Mouse (Mus musculus) left cerebral cortex, adult 2 months (tissue): ENCODE measurements around the gene Vmn2r105. TPM values are rescaled to one million over a fixed set of nuclear protein-coding genes. Genes with fewer than 3 reads are reported as not detected.

ENCODE experiments used
- DNase-seq, 2 experiments: peaks; one replicate each; pipeline ENCODE4 v3.0.0; 2021 to 2022; ENCODE audit warnings: low spot score in 2 of 2, mixed read lengths in 1 of 2; ENCODE audit errors: extremely low spot score in 1 of 2
- H3K27ac ChIP-seq: fragments of 200-600 bp; 2 replicates; pipeline ENCODE4 v1.8.1; 2022
- H3K4me3 ChIP-seq: fragments of 200-600 bp; 2 replicates; pipeline ENCODE4 v1.8.1; 2022
- CTCF ChIP-seq: fragments of 200-600 bp; IDR thresholded peaks from 2 replicates; pipeline ENCODE4 v1.8.1; 2022; ENCODE audit warnings: antibody characterized with exemption, mild to moderate bottlenecking, moderate library complexity
- intact Hi-C: fragments of 180-260 bp; cut with DNase I; formaldehyde crosslinking; loops from one replicate; pipeline ENCODE4 v1.15.1; 2025
- long read RNA-seq, 2 experiments: library from polyadenylated mRNA; stranded (forward); transcript quantifications; one replicate each; pipeline ENCODE4 v2.0.0; 2021; ENCODE audit warnings: borderline mapping rate in 2 of 2
- total RNA-seq, 2 experiments: library from RNA; stranded (reverse); gene quantifications; 2 replicates each; pipeline ENCODE4 v1.2.3; 2021

The Vmn2r105 gene
- not detected for total RNA-seq
- long read RNA-seq, experiment 1 = 0 reads
- long read RNA-seq, experiment 2 = 0 reads

GRCm38 (mm10) chr17:20234952-20235351 is at the start of gene Vmn2r105:
Vmn2r105 (minus strand) TSS chr17:20235052.
- intact Hi-C loops = no loop called here
- DNase-seq = no peak
- no peak for TF ChIP-seq CTCF
- no peak within 1 kb of the TSS for H3K4me3 ChIP-seq
- H3K27ac ChIP-seq = no peak within 1 kb of the TSS

GRCm38 (mm10) chr17:20255522-20255921 is 20.7 kb upstream of the Vmn2r105 start:
- Histone ChIP-seq H3K4me3 (no peak overlapping the region), H3K27ac (no peak overlapping the region)
- intact Hi-C loops = no loop called here
- TF ChIP-seq CTCF = no peak
- no peak for DNase-seq

- Histone ChIP-seq H3K27ac (no peak within 1 kb of the TSS), H3K4me3 (no peak within 1 kb of the TSS)
- no peak for TF ChIP-seq CTCF
- intact Hi-C loops = no loop called here
- no peak for DNase-seq
These were observed 51.9 kb downstream of the Vmn2r105 start, which contains the start of gene Fpr-rs6 for GRCm38 (mm10) chr17:20182997-20183396. Fpr-rs6 (minus strand) TSS chr17:20183097.

Other genes with a start within 250 kb of the Vmn2r105 start
- not detected for gene Vmn2r104, start 186.7 kb downstream of the Vmn2r105 start, total RNA-seq
- gene Fpr-rs7, start 120.8 kb downstream of the Vmn2r105 start, total RNA-seq = not detected
- not detected for gene Fpr-rs6, start 52.0 kb downstream of the Vmn2r105 start, total RNA-seq
- gene Vmn2r106, start 50.5 kb upstream of the Vmn2r105 start, total RNA-seq = not detected
- not detected for gene Vmn2r107, start 110.2 kb upstream of the Vmn2r105 start, total RNA-seq
- not detected for gene Vmn1r224, start 179.1 kb upstream of the Vmn2r105 start, total RNA-seq
- not detected for gene Vmn2r108, start 246.3 kb upstream of the Vmn2r105 start, total RNA-seq